Mouse (Mus musculus) midbrain, embryonic 13.5 days (tissue): ENCODE measurements around the gene Phactr4. TPM values are rescaled to one million over a fixed set of nuclear protein-coding genes. Genes with fewer than 3 reads are reported as not detected.

Experiments used
- ATAC-seq: fragments of 200-750 bp; cut with Nextera tagmentation; 2 replicates; pipeline ENCODE4 v1.8.0; 2017; ENCODE audit warnings: mild to moderate bottlenecking, moderate TSS enrichment, moderate library complexity
- H3K27ac ChIP-seq: fragments of 300-500 bp; sonication (generic); 2 replicates; pipeline ENCODE4 v1.5.1; 2015; ENCODE audit warnings: inconsistent platforms, mild to moderate bottlenecking, moderate library complexity
- H3K27me3 ChIP-seq: fragments of 300-500 bp; sonication (generic); 2 replicates; pipeline ENCODE4 v1.6.1; 2015; ENCODE audit warnings: mild to moderate bottlenecking, inconsistent platforms
- H3K36me3 ChIP-seq: fragments of 300-500 bp; sonication (generic); 2 replicates; pipeline ENCODE4 v1.6.1; 2015; ENCODE audit warnings: mild to moderate bottlenecking, inconsistent platforms
- H3K4me1 ChIP-seq: fragments of 300-500 bp; sonication (generic); replicated peaks from 2 replicates; pipeline ENCODE4 v1.6.1; 2015; ENCODE audit warnings: inconsistent platforms
- H3K4me2 ChIP-seq: fragments of 300-500 bp; sonication (generic); replicated peaks from 2 replicates; pipeline ENCODE4 v1.6.1; 2015; ENCODE audit warnings: moderate library complexity, mild to moderate bottlenecking, inconsistent platforms
- H3K4me3 ChIP-seq: fragments of 300-500 bp; sonication (generic); replicated peaks from 2 replicates; pipeline ENCODE4 v1.5.1; 2015; ENCODE audit warnings: mild to moderate bottlenecking, inconsistent platforms
- H3K9ac ChIP-seq: fragments of 300-500 bp; sonication (generic); replicated peaks from 2 replicates; pipeline ENCODE4 v1.6.1; 2015; ENCODE audit warnings: mild to moderate bottlenecking, inconsistent platforms
- H3K9me3 ChIP-seq: fragments of 300-500 bp; sonication (generic); 2 replicates; pipeline ENCODE4 v1.6.1; 2016; ENCODE audit warnings: mild to moderate bottlenecking, inconsistent platforms
- WGBS: fragments of 180-500 bp; shearing (Covaris S2); methylation state at CpG from one replicate; pipeline ENCODE4 v1.1.7; 2015; 5-methylcytosine and 5-hydroxymethylcytosine counted together
- microRNA-seq: library from miRNA; unstranded; fragments of <30 nt; microRNA quantifications from one replicate; pipeline ENCODE4, GENCODE M21; 2016
- polyA plus RNA-seq: library from polyadenylated mRNA; unstranded; fragments of >200 nt; fragmentation: Nextera tagmentation; extraction: Ambion mirVana; gene quantifications from 2 replicates; pipeline ENCODE4 v1.2.1, GENCODE M21; 2015

The Phactr4 gene
- polyA plus RNA-seq, 1 experiment from 2014 or later, result 14.3 TPM

DNA sequence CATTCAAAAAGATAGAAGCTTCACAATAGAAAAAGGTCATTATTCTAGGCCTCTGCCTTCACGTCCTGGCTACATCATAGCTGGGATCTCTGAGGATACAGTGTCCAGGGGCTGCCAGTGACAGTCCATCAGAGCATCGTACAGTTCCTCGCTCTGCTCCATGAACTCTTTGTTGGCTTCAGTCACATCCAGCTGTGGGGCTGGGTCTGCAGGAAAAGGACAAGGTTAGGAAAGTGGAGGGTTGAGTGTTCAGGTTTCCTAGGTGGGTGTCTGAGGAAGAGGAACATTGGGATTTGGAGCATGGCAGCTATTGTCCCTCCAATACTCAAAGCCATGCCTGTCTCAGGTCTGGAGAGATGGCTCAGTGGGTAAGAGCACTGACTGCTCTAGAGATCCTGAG is 110.5 kb downstream of the Phactr4 start:
- Histone ChIP-seq H3K4me3 (no peak overlapping the region), H3K36me3 (peaks cover 68% of the 10 kb centered on the region), H3K4me1 (peaks cover 15% of the 10 kb centered on the region), H3K27me3 (no peaks in the 10 kb centered on the region), H3K9me3 (no peaks in the 10 kb centered on the region), H3K27ac (no peak overlapping the region), H3K4me2 (no peak overlapping the region), H3K9ac (no peak overlapping the region)
- ATAC-seq, result no peak
- 58% methylated on average over 3 of the region's 3 CpGs for WGBS

- no peak for ATAC-seq
- no peaks in the 10 kb centered on the region for H3K27me3 ChIP-seq
- no peak overlapping the region for H3K9ac ChIP-seq
- WGBS, result 39% methylated on average over 1 of the region's 1 CpGs
- H3K4me1 ChIP-seq, result peaks cover 15% of the 10 kb centered on the region
- H3K36me3 ChIP-seq, result peaks cover 62% of the 10 kb centered on the region
- no peak overlapping the region for H3K4me2 ChIP-seq
- no peaks in the 10 kb centered on the region for H3K9me3 ChIP-seq
- H3K4me3 ChIP-seq, result no peak overlapping the region
- H3K27ac ChIP-seq, result no peak overlapping the region
Observed at GRCm38 (mm10) chr4:132311209-132311608, 111.1 kb downstream of the Phactr4 start.

GRCm38 (mm10) chr4:132309849-132310472 is 112.3 kb downstream of the Phactr4 start:
- peak overlapping the region; percentile 80 for H3K4me2 ChIP-seq
- H3K27ac ChIP-seq, result peak overlapping the region; percentile 90
- no peaks in the 10 kb centered on the region for H3K9me3 ChIP-seq
- H3K36me3 ChIP-seq, result peaks cover 53% of the 10 kb centered on the region
- ATAC-seq, result peak; percentile 24; the same call in 1 of the 2 replicates
- H3K27me3 ChIP-seq, result no peaks in the 10 kb centered on the region
- peaks cover 15% of the 10 kb centered on the region for H3K4me1 ChIP-seq
- H3K4me3 ChIP-seq, result peak overlapping the region; percentile 65
- peak overlapping the region; percentile 91 for H3K9ac ChIP-seq
- 30% methylated on average over 10 of the region's 10 CpGs for WGBS

GRCm38 (mm10) chr4:132309140-132309848 is 113.0 kb downstream of the Phactr4 start:
- Histone ChIP-seq H3K27me3 (no peaks in the 10 kb centered on the region), H3K36me3 (peaks cover 47% of the 10 kb centered on the region), H3K9ac (peak overlapping the region; percentile 91), H3K27ac (peak overlapping the region; percentile 90), H3K4me2 (peak overlapping the region; percentile 80), H3K4me1 (peaks cover 15% of the 10 kb centered on the region), H3K9me3 (no peaks in the 10 kb centered on the region), H3K4me3 (peak overlapping the region; percentile 65)
- no peak for ATAC-seq
- WGBS, result under 1% methylated on average over 15 of the region's 15 CpGs

DNA sequence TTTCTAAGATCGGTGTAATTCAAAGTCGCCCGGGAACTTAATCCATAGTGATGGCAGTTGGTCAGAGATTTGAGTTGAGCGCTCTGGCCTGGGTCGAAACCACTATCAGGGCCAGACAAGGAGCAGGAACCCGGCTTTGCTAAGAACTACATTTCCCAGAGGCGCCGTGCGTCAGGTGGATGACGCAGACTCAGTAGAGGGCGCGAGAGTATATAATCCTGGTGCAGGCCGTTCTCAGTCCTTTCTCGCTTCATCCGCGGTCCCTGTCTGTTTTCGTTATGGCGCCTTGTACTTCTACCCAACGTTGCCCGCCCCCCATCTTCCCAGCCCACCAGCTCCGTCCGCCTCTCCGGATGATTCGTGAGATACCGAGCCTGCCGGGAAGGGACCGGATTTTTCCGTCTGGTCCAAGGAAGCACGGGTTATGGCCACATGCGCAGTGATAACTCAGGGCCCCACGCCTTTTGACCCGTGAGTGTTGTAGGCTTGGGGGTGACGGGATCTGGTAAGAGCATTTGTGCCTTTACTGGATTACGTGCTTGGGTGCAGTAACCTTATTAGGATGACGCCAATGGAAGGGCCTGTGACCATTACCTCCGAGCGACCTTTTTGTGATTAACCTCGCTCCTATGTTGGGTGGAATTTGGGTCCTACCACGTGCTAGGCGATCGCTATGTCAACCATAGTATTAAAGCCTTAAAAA is 113.7 kb downstream of the Phactr4 start:
- peak overlapping the region; percentile 80 for H3K4me2 ChIP-seq

GRCm38 (mm10) chr4:132306004-132306403 is 116.3 kb downstream of the Phactr4 start:
- Histone ChIP-seq H3K27me3 (no peaks in the 10 kb centered on the region), H3K27ac (no peak overlapping the region), H3K9me3 (no peaks in the 10 kb centered on the region), H3K4me2 (no peak overlapping the region), H3K9ac (no peak overlapping the region), H3K36me3 (peaks cover 14% of the 10 kb centered on the region), H3K4me3 (no peak overlapping the region), H3K4me1 (peaks cover 21% of the 10 kb centered on the region)
- ATAC-seq, result no peak
- 78% methylated on average over 6 of the region's 6 CpGs for WGBS

More for the DNA sequence above, 113.7 kb downstream of the Phactr4 start:
- Histone ChIP-seq H3K4me3 (peak overlapping the region; percentile 65), H3K36me3 (peaks cover 40% of the 10 kb centered on the region), H3K9me3 (no peaks in the 10 kb centered on the region), H3K9ac (peak overlapping the region; percentile 91), H3K4me1 (peaks cover 15% of the 10 kb centered on the region), H3K27ac (peak overlapping the region; percentile 90), H3K27me3 (no peaks in the 10 kb centered on the region)
- ATAC-seq, result peak; percentile 93
- WGBS, result 1% methylated on average over 41 of the region's 41 CpGs

Small RNA genes lying within 50 kb of the gene (microRNA-seq; reads per million reads assigned to microRNA genes)
- gene Gm25707, result not detected

Other genes starting within 250 kb of the Phactr4 start
- gene Ythdf2, start 210.2 kb downstream of the Phactr4 start, polyA plus RNA-seq, result 146 and 149 TPM in 2 replicates
- gene Gmeb1, start 160.9 kb downstream of the Phactr4 start, polyA plus RNA-seq, result 49.4 and 50.3 TPM in 2 replicates
- 53.6 and 54.1 TPM in 2 replicates for gene Taf12, start 148.1 kb downstream of the Phactr4 start, polyA plus RNA-seq
- 0.58 and 0.92 TPM in 2 replicates for gene Rab42, start 119.1 kb downstream of the Phactr4 start, polyA plus RNA-seq
- 78.6 and 83.6 TPM in 2 replicates for gene Trnau1ap, start 93.0 kb downstream of the Phactr4 start, polyA plus RNA-seq
- 54.1 and 54.6 TPM in 2 replicates for gene Rcc1, start 68.9 kb downstream of the Phactr4 start, polyA plus RNA-seq
- gene Med18, start 41.4 kb upstream of the Phactr4 start, polyA plus RNA-seq, result 17.8 and 20.9 TPM in 2 replicates
- 7.6 and 9.2 TPM in 2 replicates for gene Sesn2, start 88.0 kb upstream of the Phactr4 start, polyA plus RNA-seq
- 1,327 and 1,380 TPM in 2 replicates for gene Atpif1, start 111.2 kb upstream of the Phactr4 start, polyA plus RNA-seq
- 158 and 173 TPM in 2 replicates for gene Dnajc8, start 113.1 kb upstream of the Phactr4 start, polyA plus RNA-seq
- 0.41 and 0.51 TPM in 2 replicates for gene Ptafr, start 141.6 kb upstream of the Phactr4 start, polyA plus RNA-seq
- 18.1 and 19.9 TPM in 2 replicates for gene Eya3, start 216.5 kb upstream of the Phactr4 start, polyA plus RNA-seq